Mouse (Mus musculus): ENCODE data around the gene Hdac1.

- TF ChIP-seq POLR2A (IDR thresholded peaks at IDR 0.05; ENCODE audit: low read depth, low read length) (no peak), CTCF (IDR thresholded peaks at IDR 0.05; ENCODE audit: borderline replicate concordance, insufficient read depth, low read length) (no peak)
These were observed 37.0 kb downstream of the Hdac1 start for GRCm38 (mm10) chr4:129505511-129505910.

Data from embryonic fibroblast, embryonic 13.5 days (primary cell).